Mouse (Mus musculus) heart, adult 18-20 months (tissue): Measurements from ENCODE around the gene Parn. TPM values are rescaled to one million over a fixed set of nuclear protein-coding genes. Genes with fewer than 3 reads are reported as not detected.

Experiments used
- total RNA-seq, 2 experiments: library from RNA; stranded (reverse); gene quantifications; 2 replicates each; pipeline ENCODE4 v1.2.3; 2021

Parn gene
- total RNA-seq, 2 experiments from 2014 or later: 9.0 to 10.1 TPM

Other genes with a start within 250 kb of the Parn start
- 10 to 100 TPM; 46.5 to 47.0 TPM for gene Bfar, start 3.7 kb upstream of the Parn start, total RNA-seq
- 1 to 10 TPM; 2.5 to 3.8 TPM for gene 3110001I22Rik, start 3.8 kb upstream of the Parn start, total RNA-seq
- gene Pla2g10, start 62.8 kb upstream of the Parn start, total RNA-seq: not detected
- 10 to 100 TPM; 40.7 to 40.9 TPM for gene Rrn3, start 112.5 kb upstream of the Parn start, total RNA-seq
- gene Ntan1, start 150.7 kb upstream of the Parn start, total RNA-seq: 10 to 100 TPM; 44.7 to 47.2 TPM
- 10 to 100 TPM; 75.0 to 77.9 TPM for gene Pdxdc1, start 235.0 kb upstream of the Parn start, total RNA-seq
- 1 to 10 TPM; 1.5 to 1.8 TPM for gene Mpv17l, start 235.0 kb upstream of the Parn start, total RNA-seq